Mouse (Mus musculus) right cerebral cortex, postnatal 25 days (tissue): ENCODE results near the gene Dnajc28.
A peak's percentile ranks its signal among the peaks of the same experiment; 100 is the strongest.

Experiments
- DNase-seq: peaks from one replicate; pipeline ENCODE4 v3.0.0; 2022

The Dnajc28 gene

GRCm38 (mm10) chr16:91630584-91630983 is 11.8 kb upstream of the Dnajc28 start:
- DNase-seq, result no peak

DNA sequence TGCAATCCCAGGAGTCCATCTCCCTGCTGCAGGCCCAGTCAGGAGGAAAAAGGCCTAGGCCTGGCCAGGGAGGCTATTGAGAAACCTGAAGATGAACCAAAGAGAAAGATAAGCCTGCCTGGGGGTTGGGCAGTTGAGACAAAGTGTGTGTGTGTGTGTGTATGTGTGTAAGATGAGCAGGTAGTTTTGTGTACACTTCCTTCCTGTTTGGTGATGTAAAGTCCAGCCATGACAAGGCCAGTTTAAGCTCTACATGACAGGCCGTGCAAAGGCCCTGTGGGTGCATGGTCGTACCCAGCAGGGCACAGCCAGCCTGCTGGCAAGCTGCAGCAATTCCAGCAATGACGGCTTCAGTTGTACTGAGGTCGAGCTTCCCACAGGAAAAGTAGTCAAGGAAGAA is 10.9 kb upstream of the Dnajc28 start:
- no peak for DNase-seq

- DNase-seq, result no peak
These were observed 9.8 kb upstream of the Dnajc28 start for GRCm38 (mm10) chr16:91628673-91629072.

GRCm38 (mm10) chr16:91627831-91628230 is 9.0 kb upstream of the Dnajc28 start:
- no peak for DNase-seq

DNA sequence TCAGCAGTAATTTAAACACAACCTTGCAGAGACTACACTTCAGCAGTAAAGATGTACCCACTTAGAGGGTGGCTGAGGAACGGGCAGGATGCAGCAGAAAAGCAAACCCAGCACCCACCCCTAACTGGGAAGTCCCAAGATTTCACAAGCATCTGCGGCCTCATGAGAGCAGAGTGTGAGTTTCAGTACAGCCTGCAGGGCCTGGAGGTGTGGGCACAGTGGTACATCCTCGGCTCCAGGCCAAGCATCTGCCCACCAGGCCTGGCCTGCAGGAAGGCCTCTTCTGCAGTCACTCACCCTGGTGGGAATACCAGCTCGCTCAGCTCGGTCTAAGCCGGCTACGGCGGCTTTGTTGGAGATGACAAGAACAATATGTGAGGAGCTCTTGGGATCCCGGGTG is 4.2 kb upstream of the Dnajc28 start:
- no peak for DNase-seq

DNA sequence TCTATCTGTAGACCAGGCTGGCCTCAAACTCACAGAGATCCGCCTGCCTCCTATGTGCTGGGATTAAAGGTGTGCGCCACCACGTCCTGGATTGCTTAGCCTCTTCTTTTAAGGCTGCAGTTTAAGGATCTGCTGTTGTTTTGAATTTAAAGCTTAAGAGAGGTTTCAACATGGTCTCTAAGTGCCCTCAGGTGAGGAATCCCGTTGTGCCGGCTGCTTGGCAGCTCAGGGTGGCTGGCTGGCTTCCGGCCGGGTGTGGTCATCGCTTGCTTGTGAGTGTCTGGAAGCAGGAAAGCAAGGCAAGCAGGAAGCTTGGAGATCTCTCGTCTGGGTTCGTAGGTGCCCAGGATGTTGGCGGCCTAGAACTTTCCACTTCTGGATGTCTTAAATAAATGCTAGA is 2.2 kb upstream of the Dnajc28 start:
- no peak for DNase-seq

- no peak for DNase-seq
These were observed 1.4 kb upstream of the Dnajc28 start for GRCm38 (mm10) chr16:91620185-91620584.

GRCm38 (mm10) chr16:91614552-91614951 is 4.3 kb downstream of the Dnajc28 start:
- DNase-seq, result no peak

GRCm38 (mm10) chr16:91612525-91612924 is 6.3 kb downstream of the Dnajc28 start:
- no peak for DNase-seq

DNA sequence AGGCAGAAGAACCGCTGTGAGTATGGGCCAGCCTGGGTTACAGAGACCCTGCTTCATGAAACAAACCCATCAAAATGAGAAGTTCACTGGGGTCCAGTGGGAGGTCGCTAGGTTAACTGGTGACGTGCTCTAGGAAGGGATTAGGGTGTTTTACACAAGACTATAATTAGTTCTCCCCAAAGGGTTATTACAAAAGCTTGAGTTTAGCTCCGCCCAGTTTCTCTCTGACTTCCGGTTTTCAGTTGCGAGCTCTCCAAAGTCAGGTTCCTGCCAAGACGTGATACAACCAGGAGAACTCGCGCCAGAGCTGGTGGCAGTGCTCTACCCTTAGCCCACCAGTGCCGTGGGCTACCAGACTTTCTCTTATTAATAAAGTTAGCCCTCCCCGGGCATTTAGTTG is 7.6 kb downstream of the Dnajc28 start:
- DNase-seq, result no peak

DNA sequence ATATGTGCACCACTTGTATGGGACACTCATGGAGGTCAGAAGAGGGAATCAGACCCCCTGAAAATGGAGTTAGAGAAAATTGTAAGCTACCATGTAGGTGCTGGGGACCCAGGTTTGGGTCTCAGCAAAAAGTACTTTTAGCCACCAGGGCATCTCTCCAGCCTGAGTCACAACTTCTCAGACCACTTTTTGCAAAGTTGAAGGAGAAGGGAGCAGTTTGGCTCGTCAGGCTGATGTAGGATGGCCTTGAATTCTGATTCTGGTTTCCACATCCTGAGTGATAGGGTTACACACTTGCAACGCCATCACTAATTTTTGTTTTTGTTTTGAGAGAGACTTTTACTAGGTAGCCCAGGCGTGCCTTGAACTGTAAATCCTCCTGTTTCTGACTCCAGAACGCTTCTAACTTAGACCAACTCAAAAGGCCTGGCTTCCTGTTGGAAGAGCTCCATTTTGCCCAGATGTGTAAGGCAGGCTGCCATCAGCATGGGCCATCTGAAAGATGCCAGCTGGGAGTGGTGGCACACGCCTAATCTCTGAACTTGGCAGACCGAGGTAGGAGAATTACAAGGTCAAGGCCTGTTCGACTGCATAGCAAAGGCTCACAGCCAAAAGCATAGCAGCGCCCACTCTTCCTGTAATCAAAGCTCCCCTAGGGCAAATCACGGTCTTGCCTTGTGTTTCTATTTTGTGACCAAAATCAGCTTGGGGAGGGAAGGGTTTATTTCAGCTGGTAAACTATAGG is 9.2 kb downstream of the Dnajc28 start:
- DNase-seq, result no peak

GRCm38 (mm10) chr16:91606958-91607357 is 11.9 kb downstream of the Dnajc28 start:
- no peak for DNase-seq

DNA sequence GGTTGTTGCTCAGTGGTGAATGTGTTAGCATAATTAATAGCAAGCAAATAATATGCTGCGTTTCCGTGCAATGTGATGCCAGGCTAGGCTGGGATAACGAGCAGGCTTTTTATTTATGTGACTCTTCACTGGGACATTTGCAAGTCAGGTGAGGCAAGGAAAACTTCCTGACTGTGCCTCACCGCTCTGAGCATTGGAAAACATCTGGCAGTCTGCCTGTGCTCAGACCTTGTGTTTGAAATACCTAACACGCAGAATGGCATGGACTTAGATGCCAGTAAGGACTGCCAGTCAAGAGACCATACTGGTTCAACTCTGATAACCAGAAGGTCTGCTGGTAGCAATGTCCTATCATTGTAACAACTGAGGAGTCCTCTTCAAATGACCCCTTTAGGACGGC is 13.7 kb downstream of the Dnajc28 start:
- no peak for DNase-seq

DNA sequence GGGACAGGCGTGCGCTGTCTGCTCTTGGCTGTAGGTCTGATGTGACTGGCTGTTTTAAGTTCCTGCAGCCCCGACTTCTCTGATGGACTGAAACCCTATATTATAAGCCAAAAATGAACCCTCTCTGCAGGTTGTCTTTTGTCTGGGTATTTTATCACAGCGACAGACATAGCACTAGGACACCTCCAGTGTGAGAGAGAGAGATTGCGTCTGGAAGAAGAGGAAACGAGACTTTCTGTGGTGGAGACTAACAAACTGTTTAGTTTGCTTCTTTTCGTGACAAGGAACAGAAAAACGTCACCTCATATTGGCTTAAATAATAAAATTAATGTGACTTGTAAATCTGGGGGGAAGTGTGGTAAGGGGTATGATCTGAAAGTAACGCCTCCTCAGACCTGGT is 17.1 kb downstream of the Dnajc28 start:
- DNase-seq, result no peak

GRCm38 (mm10) chr16:91601081-91601480 is 17.7 kb downstream of the Dnajc28 start:
- no peak for DNase-seq

GRCm38 (mm10) chr16:91599242-91599641 is 19.6 kb downstream of the Dnajc28 start:
- no peak for DNase-seq

GRCm38 (mm10) chr16:91597672-91598010 is 21.2 kb downstream of the Dnajc28 start, which contains the start of gene Tmem50b:
Gene Tmem50b, minus strand, starts transcription at chr16:91597800.
- DNase-seq, result peak; percentile 99

DNA sequence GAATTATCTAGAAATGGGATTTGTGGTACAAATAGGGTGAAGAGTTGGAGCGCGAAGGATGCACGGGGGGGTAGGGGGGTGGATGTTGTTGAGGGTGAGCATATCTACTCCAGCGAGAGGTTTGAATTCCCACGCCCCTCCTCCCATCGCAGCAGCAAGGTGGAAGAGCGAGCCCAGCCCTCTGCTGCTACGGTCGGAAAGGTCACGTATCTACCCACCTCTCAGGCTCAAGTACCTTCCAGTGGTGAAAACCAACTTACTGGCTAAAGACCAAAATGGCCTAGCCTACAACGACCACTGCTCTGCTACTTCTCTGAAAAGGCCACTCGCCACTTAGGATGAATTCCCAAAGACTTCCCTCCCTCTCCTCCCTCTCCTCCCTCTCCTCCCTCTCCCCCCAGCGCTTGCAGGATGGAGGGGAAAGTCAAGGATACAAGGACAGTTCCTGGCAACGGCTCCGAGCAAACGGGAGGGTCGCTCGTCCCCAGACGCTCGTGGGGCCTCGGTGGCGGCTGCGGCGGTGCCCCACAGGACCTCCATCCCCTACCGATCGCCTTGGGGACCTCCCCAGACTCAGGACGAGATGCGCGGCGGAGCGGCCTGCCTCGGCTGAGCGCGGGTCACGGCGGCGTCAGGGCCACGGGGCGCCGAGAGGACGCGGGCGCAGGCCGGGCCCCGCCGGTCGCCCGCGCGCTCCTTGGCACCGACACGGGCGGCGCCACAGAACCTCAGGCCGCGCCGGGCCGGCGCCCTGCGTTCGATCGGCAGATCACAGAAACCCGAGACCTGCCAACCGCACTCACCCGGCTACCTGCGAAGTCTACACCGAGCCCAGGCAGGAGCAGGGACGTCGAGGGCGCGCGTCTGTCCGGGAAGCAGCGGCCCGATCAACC is 21.8 kb downstream of the Dnajc28 start:
- DNase-seq, result no peak

DNA sequence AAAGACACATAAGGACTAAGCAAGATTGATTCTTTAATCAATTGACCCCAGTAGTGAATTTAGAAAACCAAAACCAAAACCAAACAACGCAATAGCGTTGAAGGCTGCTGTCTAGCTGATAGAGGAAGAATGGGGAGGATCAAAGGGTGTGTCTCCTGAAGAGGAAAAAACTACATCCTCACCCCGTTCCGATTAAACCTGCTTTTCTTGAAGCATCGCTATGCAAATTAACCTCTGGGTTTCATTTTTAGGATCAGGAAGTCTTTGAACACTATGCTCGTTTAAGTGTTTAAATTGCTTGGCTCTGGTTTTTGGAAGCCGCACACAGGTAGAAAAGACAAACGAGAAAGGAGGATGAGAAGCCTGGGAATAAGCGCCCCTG is 22.4 kb downstream of the Dnajc28 start:
- no peak for DNase-seq

- DNase-seq, result no peak
These were observed 23.8 kb downstream of the Dnajc28 start for GRCm38 (mm10) chr16:91595076-91595475.

DNA sequence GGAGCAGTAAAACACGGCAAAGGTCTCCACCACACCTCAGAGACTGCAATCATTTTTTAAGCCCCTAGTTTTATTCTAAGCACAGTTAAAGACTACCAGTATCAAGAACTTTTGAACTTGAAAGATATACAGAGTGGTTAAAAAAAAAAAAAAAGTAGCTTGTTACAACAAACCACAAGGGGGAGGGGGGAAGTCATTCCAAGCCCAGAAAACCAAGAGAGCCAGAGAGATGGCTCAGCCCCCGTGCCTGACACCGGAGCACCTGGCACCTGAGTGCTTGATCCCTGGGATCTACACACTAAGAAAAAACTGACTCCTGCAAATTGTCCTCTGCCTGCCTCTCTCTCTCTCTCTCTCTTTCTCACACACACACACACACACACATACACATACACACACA is 25.6 kb downstream of the Dnajc28 start:
- DNase-seq, result no peak

GRCm38 (mm10) chr16:91592162-91592561 is 26.7 kb downstream of the Dnajc28 start:
- DNase-seq, result no peak

DNA sequence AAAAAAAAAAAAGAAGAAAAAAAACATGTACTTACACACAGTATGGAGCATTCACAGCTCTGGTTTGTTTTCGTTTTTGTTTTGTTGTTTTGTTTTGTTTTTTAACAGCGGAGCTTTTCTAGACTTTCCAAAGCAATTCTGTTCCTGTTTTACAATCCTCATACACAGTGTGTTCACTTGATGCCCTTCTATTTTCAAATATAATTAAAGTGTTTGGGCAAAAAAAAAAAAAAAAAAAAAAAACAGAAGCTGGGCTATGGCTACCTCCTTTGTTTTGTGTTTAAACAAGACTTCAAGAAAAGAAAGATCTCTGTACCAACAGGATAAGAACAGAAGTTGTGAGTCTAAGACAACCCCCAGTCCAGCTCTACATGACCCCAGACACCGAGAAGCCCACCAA is 30.1 kb downstream of the Dnajc28 start:
- no peak for DNase-seq

DNA sequence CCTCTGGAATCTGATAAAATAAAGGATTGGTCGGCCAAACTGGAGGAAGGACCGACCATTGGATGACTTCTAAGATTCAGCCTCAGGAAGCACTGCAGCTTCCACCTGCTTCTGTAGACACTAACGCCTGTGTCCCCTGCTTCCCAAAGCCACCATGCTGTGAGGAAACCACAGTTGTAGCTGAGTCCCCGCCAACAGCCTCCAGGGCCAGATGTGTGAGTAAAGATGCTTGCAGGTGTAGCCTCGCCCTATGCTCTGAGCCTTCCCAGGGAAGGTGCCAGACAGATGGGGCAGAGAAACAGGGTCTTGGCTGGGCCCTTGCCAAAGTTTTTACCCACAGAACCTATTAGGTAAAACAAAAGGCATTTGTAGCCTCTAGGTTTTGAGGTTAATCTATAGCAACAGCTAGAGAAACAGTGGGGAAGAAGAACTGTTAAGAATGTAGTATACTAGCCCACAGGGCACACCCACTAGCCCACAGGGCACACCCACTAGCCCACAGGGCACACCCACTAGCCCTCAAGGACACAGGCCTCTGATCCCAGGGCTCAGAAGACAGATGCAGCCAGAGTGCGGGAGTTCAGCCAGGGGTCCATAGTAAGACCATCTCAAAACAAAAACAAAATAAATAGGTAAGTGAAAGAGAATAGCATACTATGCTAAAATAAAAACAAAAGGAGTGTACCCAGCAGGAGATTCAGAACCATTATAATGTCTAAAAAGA is 30.9 kb downstream of the Dnajc28 start:
- DNase-seq, result no peak
